Mouse (Mus musculus): ENCODE measurements around the gene Ccdc141. TPM values are rescaled to one million over a fixed set of nuclear protein-coding genes. Genes with fewer than 3 reads are reported as not detected.
A peak's percentile ranks its signal among the peaks of the same experiment; 100 is the strongest.

Ccdc141 gene
- 100 to 1,000 TPM; 213 to 231 TPM for total RNA-seq (2021)
- long read RNA-seq, experiment 1, full-length matches to known transcripts: 37 of 80 reads
- long read RNA-seq, experiment 1, partial matches to known transcripts: 23 of 80 reads
- long read RNA-seq, experiment 1, other reads (novel, unspliced or antisense): 20 of 80 reads
- long read RNA-seq, experiment 2, full-length matches to known transcripts: 44 of 79 reads
- long read RNA-seq, experiment 2, partial matches to known transcripts: 17 of 79 reads
- long read RNA-seq, experiment 2, other reads (novel, unspliced or antisense): 18 of 79 reads

GRCm38 (mm10) chr2:77170633-77171105 is at the start of gene Ccdc141:
Gene Ccdc141, minus strand, starts transcription at chr2:77170636.
- intact Hi-C loops (cut with DNase I): loop anchor here (5.0 kb wide), 1 partner anchor 43 kb away; no protein-coding TSS in a partner anchor
- DNase-seq: no peak

- no peak for DNase-seq
- intact Hi-C loops (cut with DNase I): no loop called here
These were observed 42.4 kb upstream of the Ccdc141 start for GRCm38 (mm10) chr2:77212885-77213284.

GRCm38 (mm10) chr2:77206951-77207350 is 36.5 kb upstream of the Ccdc141 start:
- intact Hi-C loops (cut with DNase I): loop anchor here (10.0 kb wide), 2 partner anchors 92 to 142 kb away; no protein-coding TSS in a partner anchor

DNA sequence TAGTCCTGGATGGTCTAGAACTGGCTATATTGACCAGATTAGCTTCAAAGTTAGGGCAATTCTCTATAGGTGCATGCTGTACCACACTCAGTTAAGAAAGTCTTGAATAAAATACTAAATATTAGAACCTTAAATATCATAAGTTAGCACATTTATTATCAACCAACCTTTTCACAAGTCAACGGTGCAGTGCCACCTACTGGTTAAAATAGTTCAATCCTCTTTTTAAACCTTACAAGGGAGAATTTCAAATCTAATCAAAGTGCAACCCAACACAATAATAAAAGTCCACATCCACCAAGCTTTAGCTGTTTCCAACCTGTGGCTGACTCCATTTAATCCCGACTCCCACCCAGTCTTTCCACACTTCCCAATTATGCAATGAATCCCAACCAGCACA is 33.5 kb upstream of the Ccdc141 start:
- DNase-seq: peak in 1 of 2 experiments; percentile 9
- intact Hi-C loops (cut with DNase I): loop anchor here (10.0 kb wide), 2 partner anchors 89 to 139 kb away; no protein-coding TSS in a partner anchor

More at GRCm38 (mm10) chr2:77206951-77207350, 36.5 kb upstream of the Ccdc141 start:
- DNase-seq: no peak

DNA sequence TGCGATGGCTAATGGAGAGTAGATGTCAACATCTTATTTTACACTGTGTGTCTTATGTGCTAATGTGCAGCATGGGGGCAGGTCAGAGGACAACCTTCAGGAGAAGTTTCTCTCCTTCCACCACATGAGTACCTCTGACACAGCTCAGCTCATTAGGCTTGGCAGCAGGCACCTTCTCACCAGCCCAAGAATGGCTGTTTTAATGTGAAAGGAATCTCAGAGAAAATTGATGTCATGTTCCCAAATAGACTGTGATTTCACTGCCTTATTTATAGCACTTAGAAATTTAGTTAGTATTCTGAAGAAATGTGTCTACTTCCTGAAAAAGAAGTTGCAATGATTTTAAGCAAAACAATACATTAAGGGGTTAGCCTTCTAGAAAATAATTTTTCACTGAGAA is 31.5 kb upstream of the Ccdc141 start:
- no peak for DNase-seq
- intact Hi-C loops (cut with DNase I): loop anchor here (10.0 kb wide), 2 partner anchors 87 to 137 kb away; no protein-coding TSS in a partner anchor

- intact Hi-C loops (cut with DNase I): loop anchor here (10.0 kb wide), 2 partner anchors 86 to 136 kb away; no protein-coding TSS in a partner anchor
These were observed 30.6 kb upstream of the Ccdc141 start for GRCm38 (mm10) chr2:77200958-77201614.

GRCm38 (mm10) chr2:77200379-77200778 is 29.9 kb upstream of the Ccdc141 start:
- intact Hi-C loops (cut with DNase I): loop anchor here (10.0 kb wide), 2 partner anchors 86 to 136 kb away; no protein-coding TSS in a partner anchor
- DNase-seq: no peak

More at GRCm38 (mm10) chr2:77200958-77201614, 30.6 kb upstream of the Ccdc141 start:
- no peak for DNase-seq

- intact Hi-C loops (cut with DNase I): no loop called here
- no peak for DNase-seq
These were observed 27.8 kb upstream of the Ccdc141 start for GRCm38 (mm10) chr2:77198246-77198645.

GRCm38 (mm10) chr2:77196819-77197218 is 26.4 kb upstream of the Ccdc141 start:
- DNase-seq: no peak
- intact Hi-C loops (cut with DNase I): no loop called here

- intact Hi-C loops (cut with DNase I): no loop called here
- DNase-seq: no peak
These were observed 24.6 kb upstream of the Ccdc141 start for GRCm38 (mm10) chr2:77195056-77195455.

DNA sequence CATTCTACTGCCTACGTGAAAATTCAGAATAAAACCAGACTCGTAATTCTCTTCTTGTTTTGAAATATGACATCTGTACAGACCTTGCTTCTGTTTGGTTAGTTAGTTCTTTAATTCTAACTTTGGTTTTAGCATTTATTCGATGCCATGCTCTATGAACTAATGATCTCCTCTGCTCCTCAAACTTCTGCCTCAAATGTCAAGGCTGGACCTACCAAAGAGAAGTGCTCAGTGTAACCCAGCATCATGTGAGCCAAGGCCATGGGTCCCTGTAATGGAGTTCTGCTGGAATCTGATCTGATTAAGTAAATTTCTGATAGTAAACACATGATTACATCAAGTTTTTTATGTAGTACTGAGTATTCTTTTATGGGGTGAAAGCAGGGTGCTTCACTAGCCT is 21.4 kb upstream of the Ccdc141 start:
- DNase-seq: no peak
- intact Hi-C loops (cut with DNase I): no loop called here

DNA sequence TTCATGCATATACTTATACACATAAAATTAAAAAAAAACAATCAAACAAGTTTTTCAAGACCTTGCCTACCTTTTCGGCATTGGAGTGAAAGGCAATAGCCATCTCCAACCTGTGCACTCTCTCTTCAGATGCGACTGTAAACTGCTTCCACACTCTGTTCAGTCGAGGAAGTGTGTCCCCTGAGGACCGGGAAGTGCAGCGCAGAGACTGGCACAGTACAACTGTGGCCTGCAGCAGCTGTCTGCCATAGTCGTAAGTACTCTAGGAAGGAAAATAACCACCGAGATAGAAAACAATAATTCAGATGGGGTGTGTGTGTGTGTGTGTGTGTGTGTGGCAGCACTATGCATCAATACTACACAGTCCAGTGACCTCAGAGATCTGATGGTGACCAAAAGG is 20.5 kb upstream of the Ccdc141 start:
- no peak for DNase-seq
- intact Hi-C loops (cut with DNase I): no loop called here

- intact Hi-C loops (cut with DNase I): no loop called here
- no peak for DNase-seq
These were observed 19.9 kb upstream of the Ccdc141 start for GRCm38 (mm10) chr2:77190301-77190700.

DNA sequence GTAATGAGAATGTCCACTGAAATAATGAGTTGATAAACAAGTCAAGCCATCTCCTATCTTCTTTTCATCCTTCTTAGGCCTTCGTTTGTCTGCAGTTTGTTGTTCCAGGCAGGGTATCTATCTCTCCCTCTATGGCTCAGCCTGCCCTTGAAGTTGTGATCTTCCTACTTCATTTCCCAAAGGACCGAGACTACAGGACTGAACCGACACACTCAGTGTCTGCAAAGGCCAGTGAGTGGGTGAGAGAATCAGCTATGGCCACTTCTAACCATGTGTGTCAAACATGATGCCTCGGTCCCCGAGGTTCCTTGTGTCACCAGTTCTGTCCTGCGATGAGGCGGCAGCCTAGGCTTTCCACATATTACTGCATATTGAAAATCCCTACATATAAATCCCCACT is 19.2 kb upstream of the Ccdc141 start:
- DNase-seq: no peak
- intact Hi-C loops (cut with DNase I): no loop called here

- DNase-seq: no peak
- intact Hi-C loops (cut with DNase I): no loop called here
These were observed 17.1 kb upstream of the Ccdc141 start for GRCm38 (mm10) chr2:77187501-77187900.

DNA sequence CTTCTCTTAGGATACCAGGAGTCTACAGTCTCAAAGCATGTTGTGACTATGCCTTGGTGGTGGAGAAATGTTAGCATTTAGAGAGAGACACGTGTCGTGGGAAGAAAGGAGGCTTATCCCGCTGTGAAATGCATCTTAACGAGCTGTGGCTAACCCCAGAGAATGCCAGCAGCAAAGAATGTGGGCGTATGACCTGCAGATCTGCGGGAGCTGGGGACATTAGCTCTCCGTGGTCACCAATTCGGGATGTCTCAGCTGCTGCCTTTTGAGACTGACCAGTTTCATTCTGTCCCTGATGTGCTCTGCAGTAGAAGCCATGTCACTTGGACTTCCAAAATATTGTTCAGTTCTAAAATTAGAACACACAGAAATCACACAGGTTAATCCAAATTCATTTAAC is 16.5 kb upstream of the Ccdc141 start:
- no peak for DNase-seq
- intact Hi-C loops (cut with DNase I): no loop called here

- intact Hi-C loops (cut with DNase I): no loop called here
These were observed 13.7 kb upstream of the Ccdc141 start for GRCm38 (mm10) chr2:77184049-77184571.

GRCm38 (mm10) chr2:77183646-77184045 is 13.2 kb upstream of the Ccdc141 start:
- DNase-seq: no peak
- intact Hi-C loops (cut with DNase I): no loop called here

More at GRCm38 (mm10) chr2:77184049-77184571, 13.7 kb upstream of the Ccdc141 start:
- no peak for DNase-seq

GRCm38 (mm10) chr2:77182996-77183380 is 12.6 kb upstream of the Ccdc141 start:
- intact Hi-C loops (cut with DNase I): no loop called here
- DNase-seq: no peak

DNA sequence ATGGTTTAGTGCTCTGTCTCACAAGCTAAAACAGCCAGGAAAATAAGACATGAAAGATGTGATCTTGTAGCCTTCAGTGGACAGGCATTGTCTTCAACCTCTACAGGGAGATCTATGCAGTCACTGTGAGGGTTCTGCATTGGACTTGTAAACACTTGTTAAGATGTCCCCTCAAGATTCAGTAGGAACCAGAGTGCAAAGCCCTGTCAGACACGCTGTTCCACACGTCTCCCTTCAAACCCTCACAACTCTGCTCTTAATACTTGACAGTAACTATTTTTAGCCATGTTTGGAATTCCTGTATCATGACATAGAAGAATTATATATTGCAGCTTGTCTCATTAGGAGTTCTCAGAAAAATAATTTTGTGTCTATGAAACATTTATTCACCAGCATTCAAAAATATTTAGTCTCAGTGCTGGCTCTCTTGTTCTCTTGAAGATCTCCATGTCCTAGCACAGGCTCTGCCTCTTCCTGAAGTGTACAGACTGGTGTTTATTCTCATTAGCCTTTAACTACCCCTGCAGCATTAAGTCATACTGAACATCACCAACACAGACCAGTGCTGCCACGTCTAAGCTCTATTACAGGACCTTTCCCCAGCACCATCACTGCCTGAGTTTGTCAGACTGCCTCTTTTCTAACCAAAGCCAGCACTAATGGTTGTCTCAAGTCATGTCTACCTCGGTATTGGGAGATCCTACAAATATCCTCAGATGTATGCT is 12.0 kb upstream of the Ccdc141 start:
- intact Hi-C loops (cut with DNase I): no loop called here
- DNase-seq: no peak

- intact Hi-C loops (cut with DNase I): no loop called here
- no peak for DNase-seq
These were observed 7.0 kb upstream of the Ccdc141 start for GRCm38 (mm10) chr2:77177472-77177871.
